ENCODE assay signal across 22 mouse cellular contexts in genomic region chr11:82189782-82190563, GRCm38 (mm10).
A peak's percentile ranks its signal among the peaks of the same experiment; 100 is the strongest.
DNase-seq lines count a peak whose midpoint lies in the region; ATAC-seq and TF ChIP-seq lines count a peak whose summit lies in the region.
"Had no signal": no experiment of that assay in that cellular context is flagged by ENCODE, and none has a peak within 500 bp of the region (broad histone marks: within the 10 kb centered on the region; RNA-seq: fewer than 3 reads in every experiment).

No protein-coding gene starts in this region.

- H3K4me3 ChIP-seq in forebrain, embryonic 11.5 days (ENCODE audit: low read depth, low read length), result no peak overlapping the region
- H3K4me3 ChIP-seq in forebrain, embryonic 10.5 days, result no peak overlapping the region
- no peak overlapping the region for H3K4me3 ChIP-seq in kidney, postnatal 0 days (replicated peaks; ENCODE audit: low read depth, low read length)
- no peak overlapping the region for H3K4me3 ChIP-seq in forebrain, embryonic 15.5 days
- no peak overlapping the region for H3K4me3 ChIP-seq in midbrain, embryonic 16.5 days (ENCODE audit: low read depth, low read length)
- H3K4me3 ChIP-seq: embryonic facial prominence, embryonic 10.5 days; heart, adult 2 months; limb, embryonic 10.5 days; liver, embryonic 15.5 days had no signal

- H3K27me3 ChIP-seq in forebrain, embryonic 11.5 days (ENCODE audit: control insufficient read depth, insufficient read depth, low read length), result no peaks in the 10 kb centered on the region
- no peaks in the 10 kb centered on the region for H3K27me3 ChIP-seq in forebrain, embryonic 10.5 days (ENCODE audit: poor library complexity, severe bottlenecking)
- H3K27me3 ChIP-seq in kidney, postnatal 0 days (ENCODE audit: insufficient read depth, low read length), result no peaks in the 10 kb centered on the region
- H3K27me3 ChIP-seq in forebrain, embryonic 15.5 days, result no peaks in the 10 kb centered on the region
- H3K27me3 ChIP-seq in midbrain, embryonic 16.5 days (ENCODE audit: control insufficient read depth, insufficient read depth, low read depth, low read length), result no peaks in the 10 kb centered on the region; the same call in 1 of the 2 replicates
- H3K27me3 ChIP-seq: liver, embryonic 15.5 days had no signal

- H3K27ac ChIP-seq in forebrain, embryonic 11.5 days (ENCODE audit: low read depth, low read length), result no peak overlapping the region
- H3K27ac ChIP-seq in forebrain, embryonic 10.5 days, result no peak overlapping the region
- no peak overlapping the region for H3K27ac ChIP-seq in kidney, postnatal 0 days
- 0 out of 2 replicates have a peak overlapping the region, but pooled peaks have one; percentile 5 for H3K27ac ChIP-seq in forebrain, embryonic 15.5 days (replicated peaks)
- peak overlapping the region; percentile 44 for H3K27ac ChIP-seq in midbrain, embryonic 16.5 days (ENCODE audit: low read length)
- H3K27ac ChIP-seq: embryonic facial prominence, embryonic 10.5 days; heart, adult 2 months; limb, embryonic 10.5 days; liver, embryonic 15.5 days had no signal

- H3K4me1 ChIP-seq in forebrain, embryonic 11.5 days (replicated peaks; ENCODE audit: control insufficient read depth, insufficient read depth, low read length), result no peaks in the 10 kb centered on the region
- peaks cover 9% of the 10 kb centered on the region for H3K4me1 ChIP-seq in forebrain, embryonic 10.5 days
- H3K4me1 ChIP-seq in kidney, postnatal 0 days (replicated peaks; ENCODE audit: insufficient read depth, low read length), result no peaks in the 10 kb centered on the region
- peaks cover 12% of the 10 kb centered on the region for H3K4me1 ChIP-seq in forebrain, embryonic 15.5 days
- peaks cover 13% of the 10 kb centered on the region for H3K4me1 ChIP-seq in midbrain, embryonic 16.5 days (ENCODE audit: control insufficient read depth, insufficient read depth, low read length)
- H3K4me1 ChIP-seq: embryonic facial prominence, embryonic 10.5 days; limb, embryonic 10.5 days; liver, embryonic 15.5 days had no signal

- no peak for TF ChIP-seq CTCF in kidney, postnatal 0 days (IDR thresholded peaks at IDR 0.05; ENCODE audit: low read depth)

- H3K4me2 ChIP-seq in forebrain, embryonic 11.5 days (ENCODE audit: low read depth, low read length, severe bottlenecking), result no peak overlapping the region
- H3K4me2 ChIP-seq in kidney, postnatal 0 days (ENCODE audit: low read length), result no peak overlapping the region
- no peak overlapping the region for H3K4me2 ChIP-seq in forebrain, embryonic 15.5 days (replicated peaks)
- peak overlapping the region; percentile 15; the same call in 1 of the 2 replicates for H3K4me2 ChIP-seq in midbrain, embryonic 16.5 days (ENCODE audit: low read length)
- H3K4me2 ChIP-seq: liver, embryonic 15.5 days had no signal

- no peaks in the 10 kb centered on the region for H3K36me3 ChIP-seq in forebrain, embryonic 11.5 days (ENCODE audit: control insufficient read depth, insufficient read depth, low read length)
- no peaks in the 10 kb centered on the region for H3K36me3 ChIP-seq in forebrain, embryonic 10.5 days (replicated peaks)
- H3K36me3 ChIP-seq in kidney, postnatal 0 days (ENCODE audit: insufficient read depth, low read length), result no peaks in the 10 kb centered on the region
- H3K36me3 ChIP-seq in forebrain, embryonic 15.5 days, result no peaks in the 10 kb centered on the region
- no peaks in the 10 kb centered on the region for H3K36me3 ChIP-seq in midbrain, embryonic 16.5 days (ENCODE audit: control insufficient read depth, insufficient read depth, low read length)
- H3K36me3 ChIP-seq: embryonic facial prominence, embryonic 10.5 days; limb, embryonic 10.5 days; liver, embryonic 15.5 days had no signal

- ATAC-seq in forebrain, embryonic 11.5 days (replicated peaks; ENCODE audit: low FRiP score), result no peak
- no peak for ATAC-seq in kidney, postnatal 0 days (replicated peaks; ENCODE audit: low FRiP score, low read depth)
- no peak for ATAC-seq in forebrain, embryonic 15.5 days (replicated peaks)
- peak; percentile 67; the same call in 1 of the 2 replicates for ATAC-seq in midbrain, embryonic 16.5 days
- ATAC-seq: inflammation-experienced regulatory T-cells, adult 6 months had no signal

- DNase-seq in forebrain, embryonic 11.5 days (ENCODE audit: low spot score), result peak; percentile 26
- no peak for DNase-seq in forebrain, embryonic 10.5 days (ENCODE audit: extremely low spot score, low spot score)
- peak; percentile 4 for DNase-seq in kidney, postnatal 0 days (ENCODE audit: low spot score)
- DNase-seq in kidney, postnatal 10 days, result no peak
- DNase-seq in urinary bladder, postnatal 14 days (ENCODE audit: low spot score), result no peak
- no peak for DNase-seq in T-cell, adult 2 months (ENCODE audit: low spot score)
- DNase-seq: adrenal gland, postnatal 10 days; cerebellum, adult 9-11 months; gastrocnemius, postnatal 25 days; heart, adult 2 months; kidney, adult 18-20 months; liver; lung, postnatal 4 days; right cerebral cortex, adult 18-20 months; right cerebral cortex, postnatal 4 days; thymus, postnatal 14 days had no signal

- no peak overlapping the region for H3K9ac ChIP-seq in forebrain, embryonic 11.5 days (ENCODE audit: low read length)
- no peak overlapping the region for H3K9ac ChIP-seq in kidney, postnatal 0 days (ENCODE audit: low read depth, low read length)
- H3K9ac ChIP-seq in forebrain, embryonic 15.5 days (replicated peaks), result no peak overlapping the region
- H3K9ac ChIP-seq in midbrain, embryonic 16.5 days (ENCODE audit: low read depth, low read length), result no peak overlapping the region
- H3K9ac ChIP-seq: liver, embryonic 15.5 days had no signal

- WGBS in forebrain, embryonic 11.5 days, result 61% methylated on average over 13 of the region's 13 CpGs
- WGBS in forebrain, embryonic 10.5 days, result 79% methylated on average over 13 of the region's 13 CpGs
- 51% methylated on average over 13 of the region's 13 CpGs for WGBS in kidney, postnatal 0 days
- 25% methylated on average over 13 of the region's 13 CpGs for WGBS in forebrain, embryonic 15.5 days
- WGBS in midbrain, embryonic 16.5 days, result 40% methylated on average over 13 of the region's 13 CpGs

- H3K9me3 ChIP-seq in forebrain, embryonic 11.5 days (ENCODE audit: control insufficient read depth, low read length), result no peaks in the 10 kb centered on the region
- no peaks in the 10 kb centered on the region for H3K9me3 ChIP-seq in forebrain, embryonic 10.5 days
- H3K9me3 ChIP-seq in kidney, postnatal 0 days (replicated peaks; ENCODE audit: low read length), result no peaks in the 10 kb centered on the region
- H3K9me3 ChIP-seq in forebrain, embryonic 15.5 days, result no peaks in the 10 kb centered on the region
- no peaks in the 10 kb centered on the region for H3K9me3 ChIP-seq in midbrain, embryonic 16.5 days (replicated peaks; ENCODE audit: control insufficient read depth, low read length, poor library complexity, severe bottlenecking)
- H3K9me3 ChIP-seq: embryonic facial prominence, embryonic 10.5 days; limb, embryonic 10.5 days; liver, embryonic 15.5 days had no signal

Comparison
In these comparisons a context has a peak if more than half of its experiments do, and no peak if none do; other contexts are left out.
1. DNase-seq: peak in forebrain, embryonic 11.5 days (single experiment) and kidney, postnatal 0 days (single experiment); none in forebrain, embryonic 10.5 days (single experiment), kidney, postnatal 10 days (single experiment), urinary bladder, postnatal 14 days (single experiment) and T-cell, adult 2 months (single experiment).
2. H3K27ac ChIP-seq: peak in forebrain, embryonic 15.5 days (single experiment) and midbrain, embryonic 16.5 days (single experiment); none in forebrain, embryonic 11.5 days (single experiment), forebrain, embryonic 10.5 days (single experiment) and kidney, postnatal 0 days (single experiment).